Mouse (Mus musculus): ENCODE results near the gene Defa31. TPM values are rescaled to one million over a fixed set of nuclear protein-coding genes. Genes with fewer than 3 reads are reported as not detected.
"Not testable (repeated sequence)": the region's sequence is repeated elsewhere in the genome, so short reads cannot be mapped to it uniquely, and the experiment has no call there.

The Defa31 gene
- not detected for total RNA-seq (2021)

DNA sequence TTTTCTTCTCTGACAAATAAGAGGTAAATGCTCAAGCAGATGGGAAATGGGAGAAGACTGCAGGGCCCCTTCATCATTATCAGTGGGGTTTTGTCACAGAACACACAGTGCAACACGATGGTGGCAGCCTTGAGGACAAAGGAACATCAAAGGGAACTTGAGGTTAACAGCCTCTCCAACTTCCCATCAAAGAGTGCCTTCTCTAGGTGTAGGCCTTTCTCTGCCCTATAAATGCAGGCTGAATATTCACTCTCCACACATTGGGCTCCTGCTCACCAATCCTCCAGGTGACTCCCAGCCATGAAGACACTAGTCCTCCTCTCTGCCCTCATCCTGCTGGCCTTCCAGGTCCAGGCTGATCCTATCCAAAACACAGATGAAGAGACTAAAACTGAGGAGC lies at the start of gene Defa31:
Gene Defa31 (plus strand): TSS at position 301 of the 400 bp plus-strand sequence.
- DNase-seq, result not testable (repeated sequence)

DNA sequence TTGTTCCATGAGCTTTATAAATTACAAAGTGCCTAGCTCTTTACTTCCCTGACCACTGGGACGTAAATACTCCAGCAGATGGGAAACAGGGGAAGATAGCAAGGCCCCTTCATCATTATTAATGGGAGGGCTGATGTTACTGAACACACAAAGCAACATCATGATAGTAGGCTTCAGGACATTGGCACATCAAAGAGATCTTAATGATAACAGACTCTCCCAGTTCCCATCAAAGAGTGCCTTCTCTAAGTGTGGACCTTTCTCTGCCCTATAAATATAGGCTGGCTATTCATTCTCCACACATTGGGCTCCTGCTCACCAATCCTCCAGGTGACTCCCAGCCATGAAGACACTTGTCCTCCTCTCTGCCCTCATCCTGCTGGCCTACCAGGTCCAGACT lies 29.4 kb upstream of the Defa31 start, which contains the start of gene Defa22:
Gene Defa22 (plus strand): TSS at position 301 of the 400 bp plus-strand sequence.
- not testable (repeated sequence) for DNase-seq

DNA sequence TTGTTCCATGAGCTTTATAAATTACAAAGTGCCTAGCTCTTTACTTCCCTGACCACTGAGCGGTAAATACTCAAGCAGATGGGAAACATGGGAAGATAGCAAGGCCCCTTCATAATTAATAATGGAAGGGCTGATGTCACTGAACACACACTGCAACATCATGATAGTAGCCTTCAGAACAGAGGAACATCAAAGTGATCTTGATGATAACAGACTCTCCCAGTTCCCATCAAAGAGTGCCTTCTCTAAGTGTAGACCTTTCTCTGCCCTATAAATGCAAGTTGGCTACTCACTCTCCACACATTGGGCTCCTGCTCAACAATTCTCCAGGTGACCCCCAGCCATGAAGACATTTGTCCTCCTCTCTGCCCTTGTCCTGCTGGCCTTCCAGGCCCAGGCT lies 9.8 kb downstream of the Defa31 start, which contains the start of gene Gm15293:
Gene Gm15293 (plus strand): TSS at position 301 of the 400 bp plus-strand sequence.
- not testable (repeated sequence) for DNase-seq

Other genes with a start within 250 kb of the Defa31 start
- not detected for gene AY761185, start 246.9 kb upstream of the Defa31 start, total RNA-seq (2021)
- gene Defa21, start 166.1 kb upstream of the Defa31 start, total RNA-seq (2021), result not detected
- not detected for gene Defa23, start 136.6 kb upstream of the Defa31 start, total RNA-seq (2021)
- not detected for gene Defa35, start 126.6 kb upstream of the Defa31 start, total RNA-seq (2021)
- not detected for gene Defa25, start 107.2 kb upstream of the Defa31 start, total RNA-seq (2021)
- gene Gm14851, start 95.6 kb upstream of the Defa31 start, total RNA-seq (2021), result not detected
- not detected for gene Defa30, start 57.0 kb upstream of the Defa31 start, total RNA-seq (2021)
- gene Defa22, start 29.3 kb upstream of the Defa31 start, total RNA-seq (2021), result not detected
- gene Gm15293, start 9.9 kb downstream of the Defa31 start, total RNA-seq (2021), result not detected
- not detected for gene Gm15292, start 58.1 kb downstream of the Defa31 start, total RNA-seq (2021)
- not detected for gene Defa27, start 123.9 kb downstream of the Defa31 start, total RNA-seq (2021)
- gene Defa29, start 135.4 kb downstream of the Defa31 start, total RNA-seq (2021), result not detected
- gene Defa2, start 186.9 kb downstream of the Defa31 start, total RNA-seq (2021), result not detected
- not detected for gene Defa33, start 200.2 kb downstream of the Defa31 start, total RNA-seq (2021)
- not detected for gene Defa36, start 235.8 kb downstream of the Defa31 start, total RNA-seq (2021)